Mouse (Mus musculus): ENCODE results near the gene Arap1. TPM values are rescaled to one million over a fixed set of nuclear protein-coding genes. Genes with fewer than 3 reads are reported as not detected.
A peak's percentile ranks its signal among the peaks of the same experiment; 100 is the strongest.

Gene Arap1
- polyA plus RNA-seq, 1 experiment = 24.7 TPM

DNA sequence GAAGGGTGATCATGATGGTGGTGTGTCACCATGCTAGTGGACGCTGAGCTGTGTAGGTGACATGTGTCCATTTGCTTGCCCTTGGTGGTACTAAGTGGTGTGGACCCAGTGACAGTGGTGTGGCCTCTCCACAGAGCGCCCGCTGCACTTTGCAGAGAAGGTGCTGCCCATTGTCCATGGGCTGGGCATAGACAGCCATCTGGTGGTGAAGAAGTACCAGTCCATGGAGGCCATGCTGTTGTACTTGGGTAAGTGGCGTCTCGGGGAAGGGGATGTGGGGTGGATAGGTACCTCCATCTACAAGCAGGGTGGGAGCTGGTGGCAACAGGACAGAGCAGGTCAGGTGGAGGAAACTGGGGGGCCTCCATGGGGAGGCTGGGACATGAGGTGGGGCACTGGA is 56.0 kb downstream of the Arap1 start:
- Histone ChIP-seq H3K4me2 (ENCODE audit: low read depth) (no peak overlapping the region), H3K36me3 (ENCODE audit: control insufficient read depth, insufficient read depth) (no peaks in the 10 kb centered on the region), H3K4me3 (no peak overlapping the region), H3ac (ENCODE audit: control insufficient read depth, insufficient read length) (no peak overlapping the region), H3K79me2 (ENCODE audit: control insufficient read depth, insufficient read depth) (no peaks in the 10 kb centered on the region), H3K27me3 (ENCODE audit: control insufficient read depth, insufficient read depth, insufficient read length) (no peaks in the 10 kb centered on the region)
- TF ChIP-seq MAX (IDR thresholded peaks at IDR 0.05; ENCODE audit: low read depth) (no peak), SRF (IDR thresholded peaks at IDR 0.05; ENCODE audit: control insufficient read depth, insufficient read length, low read depth) (no peak)

DNA sequence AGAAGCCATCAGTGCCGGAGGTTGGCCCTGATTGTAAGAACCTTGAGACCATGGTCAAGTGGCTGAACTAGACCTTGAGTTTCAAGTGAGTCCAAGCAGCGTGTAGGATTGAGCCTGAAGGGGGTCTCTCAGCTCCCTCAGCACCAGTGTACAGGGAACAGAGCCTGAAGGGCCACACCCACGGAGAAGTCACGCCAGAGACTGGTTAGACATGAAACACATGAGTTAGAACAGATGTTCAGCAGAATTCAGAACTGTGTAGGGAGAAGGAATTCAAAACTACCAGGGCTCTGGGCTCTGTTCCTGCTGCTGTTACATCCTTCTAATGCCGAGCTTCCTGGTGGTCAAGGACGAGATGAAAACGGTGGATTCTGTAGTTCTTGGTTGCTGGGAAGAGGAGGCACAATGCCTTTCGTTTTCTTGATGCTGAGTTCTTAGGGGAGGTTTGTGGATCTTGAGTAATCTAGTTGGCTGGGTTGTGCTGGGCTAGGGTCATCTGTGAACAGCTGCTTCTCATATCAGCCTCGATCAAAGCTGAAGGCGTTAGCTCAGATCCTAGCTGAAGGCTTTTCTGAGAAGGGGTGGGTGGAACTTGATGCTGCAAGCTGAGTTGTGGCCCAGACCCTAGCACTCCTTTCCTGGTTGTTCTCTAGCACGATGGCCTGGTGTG is 62.5 kb downstream of the Arap1 start, which contains the start of gene Gm45837:
Gene Gm45837, plus strand, starts transcription at position 620 of the 670 bp plus-strand sequence.
- Histone ChIP-seq H3K36me3 (ENCODE audit: control insufficient read depth, insufficient read depth) (no peaks in the 10 kb centered on the region), H3K27me3 (ENCODE audit: control insufficient read depth, insufficient read depth, insufficient read length) (no peaks in the 10 kb centered on the region), H3K4me3 (no peak within 1 kb of the TSS), H3K4me2 (ENCODE audit: low read depth) (no peak within 1 kb of the TSS), H3K79me2 (ENCODE audit: control insufficient read depth, insufficient read depth) (no peaks in the 10 kb centered on the region), H3ac (ENCODE audit: control insufficient read depth, insufficient read length) (no peak within 1 kb of the TSS)
- TF ChIP-seq MYOG (IDR thresholded peaks at IDR 0.05; ENCODE audit: control insufficient read depth in 1 of 3, insufficient read depth in 1 of 3, insufficient read length in 2 of 3, low read depth in 2 of 3) (no peak), E2F4 (IDR thresholded peaks at IDR 0.05; ENCODE audit: insufficient read depth) (no peak), POLR2AphosphoS2 (IDR thresholded peaks at IDR 0.05; ENCODE audit: insufficient read length, low read depth) (no peak), REST (IDR thresholded peaks at IDR 0.05; ENCODE audit: insufficient read depth, insufficient read length) (no peak), TCF3 (IDR thresholded peaks at IDR 0.05; ENCODE audit: insufficient read length, low read depth) (no peak), USF1 (IDR thresholded peaks at IDR 0.05; ENCODE audit: low read depth) (no peak), SRF (IDR thresholded peaks at IDR 0.05; ENCODE audit: control insufficient read depth, insufficient read length, low read depth) (no peak), MYOD1 (IDR thresholded peaks at IDR 0.05; ENCODE audit: control insufficient read depth in 1 of 3, insufficient read length in 2 of 3, low read depth in 2 of 3) (no peak)

DNA sequence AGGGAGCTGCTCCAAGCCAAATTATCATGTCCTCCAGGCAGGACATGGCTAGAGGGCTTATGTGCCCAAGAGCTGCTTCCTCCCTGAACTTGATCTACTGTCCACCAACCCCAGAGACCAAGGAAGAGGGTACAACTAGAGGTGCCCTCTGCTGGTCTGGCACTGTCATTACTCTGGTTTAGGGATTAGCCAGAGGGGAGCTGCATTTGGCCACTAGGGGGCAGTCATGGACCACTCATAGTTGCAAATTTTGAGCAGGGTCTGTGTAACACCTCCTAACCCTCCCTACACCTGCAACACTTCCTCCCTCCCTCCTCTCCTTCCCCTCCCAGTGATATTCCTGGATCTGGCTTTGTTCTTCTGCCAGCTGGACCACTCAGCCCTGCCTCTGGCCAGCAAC is 64.9 kb downstream of the Arap1 start:
- no peak for TF ChIP-seq SRF (IDR thresholded peaks at IDR 0.05; ENCODE audit: control insufficient read depth, insufficient read length, low read depth)
- TF ChIP-seq POLR2A (IDR thresholded peaks at IDR 0.05; ENCODE audit: insufficient read length, low read depth) = no peak
- no peak for TF ChIP-seq TCF3 (IDR thresholded peaks at IDR 0.05; ENCODE audit: insufficient read length, low read depth)
- TF ChIP-seq TCF12 (IDR thresholded peaks at IDR 0.05; ENCODE audit: insufficient read depth, poor library complexity, severe bottlenecking) = no peak
- no peak for TF ChIP-seq E2F4 (IDR thresholded peaks at IDR 0.05; ENCODE audit: insufficient read depth)
- no peak for TF ChIP-seq MYOG (IDR thresholded peaks at IDR 0.05; ENCODE audit: control insufficient read depth in 1 of 3, insufficient read depth in 1 of 3, insufficient read length in 2 of 3, low read depth in 2 of 3)
- no peak for TF ChIP-seq CEBPB (IDR thresholded peaks at IDR 0.05; ENCODE audit: insufficient read depth, poor library complexity, severe bottlenecking)
- H3K79me2 ChIP-seq (ENCODE audit: control insufficient read depth, insufficient read depth) = no peaks in the 10 kb centered on the region
- H3ac ChIP-seq (ENCODE audit: control insufficient read depth, insufficient read length) = no peak overlapping the region
- H3K4me2 ChIP-seq (ENCODE audit: low read depth) = no peak overlapping the region
- no peak overlapping the region for H3K4me3 ChIP-seq
- no peaks in the 10 kb centered on the region for H3K27me3 ChIP-seq (ENCODE audit: control insufficient read depth, insufficient read depth, insufficient read length)
- H3K36me3 ChIP-seq (ENCODE audit: control insufficient read depth, insufficient read depth) = no peaks in the 10 kb centered on the region

DNA sequence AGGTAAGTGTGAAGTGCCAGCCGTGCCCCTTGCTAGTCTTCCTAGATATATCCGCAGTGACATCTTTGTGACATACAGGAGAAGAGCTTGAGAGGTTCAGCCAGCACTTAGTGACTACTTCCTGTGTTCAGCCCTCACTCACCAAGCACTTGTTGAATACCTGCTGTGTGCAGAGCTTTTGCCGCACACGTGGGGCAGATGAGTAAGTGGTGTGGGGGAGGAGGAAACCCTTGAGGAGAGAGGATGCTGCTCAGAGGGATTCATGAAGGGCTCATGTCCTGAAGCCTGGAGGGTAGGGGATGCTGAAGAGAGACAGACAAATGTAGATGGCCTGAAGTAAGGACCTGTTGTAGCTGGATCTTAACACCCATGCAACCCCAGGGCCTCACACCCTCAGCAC is 66.3 kb downstream of the Arap1 start:
- no peak for TF ChIP-seq MYOG (IDR thresholded peaks at IDR 0.05; ENCODE audit: control insufficient read depth in 1 of 3, insufficient read depth in 1 of 3, insufficient read length in 2 of 3, low read depth in 2 of 3)
- TF ChIP-seq POLR2A (IDR thresholded peaks at IDR 0.05; ENCODE audit: insufficient read length, low read depth) = no peak
- TF ChIP-seq REST (IDR thresholded peaks at IDR 0.05; ENCODE audit: insufficient read depth, insufficient read length) = no peak
- no peak for TF ChIP-seq POLR2AphosphoS2 (IDR thresholded peaks at IDR 0.05; ENCODE audit: insufficient read length, low read depth)
- no peak for TF ChIP-seq USF1 (IDR thresholded peaks at IDR 0.05; ENCODE audit: low read depth)
- TF ChIP-seq E2F4 (IDR thresholded peaks at IDR 0.05; ENCODE audit: insufficient read depth) = no peak
- no peak for TF ChIP-seq MYOD1 (IDR thresholded peaks at IDR 0.05; ENCODE audit: control insufficient read depth in 1 of 3, insufficient read length in 2 of 3, low read depth in 2 of 3)
- no peak for TF ChIP-seq SRF (IDR thresholded peaks at IDR 0.05; ENCODE audit: control insufficient read depth, insufficient read length, low read depth)
- TF ChIP-seq TCF3 (IDR thresholded peaks at IDR 0.05; ENCODE audit: insufficient read length, low read depth) = no peak
- TF ChIP-seq TCF12 (IDR thresholded peaks at IDR 0.05; ENCODE audit: insufficient read depth, poor library complexity, severe bottlenecking) = no peak
- Histone ChIP-seq H3K36me3 (ENCODE audit: control insufficient read depth, insufficient read depth) (no peaks in the 10 kb centered on the region), H3K27me3 (ENCODE audit: control insufficient read depth, insufficient read depth, insufficient read length) (no peaks in the 10 kb centered on the region), H3K4me3 (no peak overlapping the region), H3K79me2 (ENCODE audit: control insufficient read depth, insufficient read depth) (no peaks in the 10 kb centered on the region), H3ac (ENCODE audit: control insufficient read depth, insufficient read length) (no peak overlapping the region), H3K4me2 (ENCODE audit: low read depth) (no peak overlapping the region)

DNA sequence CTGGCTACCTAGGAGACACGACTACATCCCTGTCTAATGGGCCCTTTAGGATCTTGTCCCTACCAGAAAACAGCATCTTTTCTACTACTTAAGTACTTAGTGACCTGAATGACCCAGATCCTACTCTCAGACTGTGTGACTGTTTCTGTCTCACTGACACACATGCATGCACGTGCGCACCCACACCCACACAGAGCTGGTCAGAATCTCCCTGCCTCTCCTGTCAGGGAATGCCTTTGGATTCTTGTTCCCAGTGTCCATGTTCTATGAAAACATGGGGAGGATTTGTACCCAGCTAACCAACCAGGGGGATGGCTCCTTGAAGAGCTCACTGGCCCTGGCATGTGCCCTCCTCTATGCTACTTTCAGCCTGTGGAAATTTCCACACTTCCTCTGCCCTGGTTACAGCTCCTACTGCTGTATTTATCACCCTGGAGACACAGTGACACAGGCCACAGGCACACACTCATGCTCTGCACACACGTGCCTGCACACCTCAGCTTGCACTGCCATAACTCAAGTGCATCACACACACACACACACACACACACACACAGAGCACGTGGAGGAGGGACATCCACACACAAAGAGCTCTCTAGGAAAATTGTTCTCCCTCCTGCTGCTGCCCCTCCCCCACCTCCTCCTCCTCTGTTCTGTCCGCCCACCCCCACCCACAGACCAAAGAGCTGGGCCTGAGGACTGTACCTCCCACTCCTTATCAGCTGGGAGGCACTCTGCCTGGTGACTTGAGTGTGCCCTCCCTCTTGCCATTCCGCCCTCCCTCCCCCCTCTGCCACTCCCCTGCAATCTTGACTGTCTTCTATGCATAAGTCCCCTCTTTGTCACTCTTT is 67.0 kb downstream of the Arap1 start:
- TF ChIP-seq POLR2AphosphoS2 (IDR thresholded peaks at IDR 0.05; ENCODE audit: insufficient read length, low read depth) (peak; percentile 19), MYOG (IDR thresholded peaks at IDR 0.05; ENCODE audit: control insufficient read depth in 1 of 3, insufficient read depth in 1 of 3, insufficient read length in 2 of 3, low read depth in 2 of 3) (no peak)
- Histone ChIP-seq H3K4me3 (no peak overlapping the region), H3K79me2 (ENCODE audit: control insufficient read depth, insufficient read depth) (no peaks in the 10 kb centered on the region), H3ac (ENCODE audit: control insufficient read depth, insufficient read length) (no peak overlapping the region), H3K27me3 (ENCODE audit: control insufficient read depth, insufficient read depth, insufficient read length) (no peaks in the 10 kb centered on the region), H3K4me2 (ENCODE audit: low read depth) (no peak overlapping the region), H3K36me3 (ENCODE audit: control insufficient read depth, insufficient read depth) (no peaks in the 10 kb centered on the region)
